Comparison of ENCODE assay signal across 9 mouse cellular contexts in the genomic region with DNA sequence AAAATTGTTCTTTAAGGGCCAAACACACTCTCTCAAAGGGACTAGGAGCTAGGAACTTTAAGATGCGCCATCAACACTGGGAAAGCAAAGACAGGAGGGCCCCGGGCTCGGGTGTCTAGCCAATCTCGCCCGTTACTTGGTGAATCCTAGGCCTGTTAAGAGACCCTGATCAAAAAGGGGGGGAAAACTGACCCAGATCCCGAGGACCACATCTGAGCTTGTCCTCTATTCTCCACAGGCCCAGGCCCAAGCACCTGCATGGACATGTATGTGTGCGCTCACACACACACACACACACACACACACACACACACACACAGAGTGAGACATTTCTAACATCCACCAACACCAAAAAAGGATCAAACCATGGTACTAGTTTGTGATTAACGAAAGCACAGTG. TPM values are rescaled to one million over a fixed set of nuclear protein-coding genes. Genes with fewer than 3 reads are reported as not detected.
DNase-seq lines count a peak whose midpoint lies in the region; ATAC-seq and TF ChIP-seq lines count a peak whose summit lies in the region.
"Had no signal": no experiment of that assay in that cellular context is flagged by ENCODE, and none has a peak within 500 bp of the region (broad histone marks: within the 10 kb centered on the region; RNA-seq: fewer than 3 reads in every experiment).

No protein-coding gene starts in this region.

- H3K4me1 ChIP-seq in heart, embryonic 15.5 days (replicated peaks): peaks cover 18% of the 10 kb centered on the region
- peaks cover 44% of the 10 kb centered on the region for H3K4me1 ChIP-seq in E14TG2a.4 (replicated peaks; ENCODE audit: low read depth, low read length)
- H3K4me1 ChIP-seq in forebrain, embryonic 14.5 days (ENCODE audit: control insufficient read depth, insufficient read depth, low read length): peaks cover 14% of the 10 kb centered on the region; the same call in 1 of the 2 replicates
- H3K4me1 ChIP-seq in liver, embryonic 12.5 days: peaks cover 53% of the 10 kb centered on the region

- no peak for DNase-seq in heart, adult 18-20 months
- DNase-seq in forebrain, embryonic 14.5 days (ENCODE audit: low spot score): no peak
- DNase-seq in adrenal gland, postnatal 4 days (ENCODE audit: low spot score in 2 of 2): no peak
- no peak for DNase-seq in layer of hippocampus, postnatal 36 days
- no peak for DNase-seq in thymus, postnatal 4 days
- DNase-seq: thymus, adult 18-20 months had no signal

- no peak for ATAC-seq in heart, embryonic 15.5 days (replicated peaks; ENCODE audit: insufficient number of reproducible peaks, insufficient read depth, low FRiP score, low read depth)
- ATAC-seq in forebrain, embryonic 14.5 days: no peak
- ATAC-seq in liver, embryonic 12.5 days: no peak

- no peak overlapping the region for H3K27ac ChIP-seq in heart, embryonic 15.5 days
- no peak overlapping the region for H3K27ac ChIP-seq in forebrain, embryonic 14.5 days (ENCODE audit: low read depth, low read length)
- H3K27ac ChIP-seq in liver, embryonic 12.5 days: peak overlapping the region; percentile 67

- H3K36me3 ChIP-seq in heart, embryonic 15.5 days: peaks cover 19% of the 10 kb centered on the region
- H3K36me3 ChIP-seq in E14TG2a.4 (ENCODE audit: insufficient read depth, low read length): peaks cover 43% of the 10 kb centered on the region
- peaks cover 11% of the 10 kb centered on the region; the same call in 1 of the 2 replicates for H3K36me3 ChIP-seq in forebrain, embryonic 14.5 days (ENCODE audit: control insufficient read depth, insufficient read depth, low read length)
- peaks cover 60% of the 10 kb centered on the region for H3K36me3 ChIP-seq in liver, embryonic 12.5 days

- peak overlapping the region; percentile 14 for H3K4me3 ChIP-seq in heart, embryonic 15.5 days
- peak overlapping the region; percentile 11; the same call in 1 of the 2 replicates for H3K4me3 ChIP-seq in E14TG2a.4 (replicated peaks; ENCODE audit: low read length)
- peak overlapping the region; percentile 82 for H3K4me3 ChIP-seq in forebrain, embryonic 14.5 days (ENCODE audit: low read depth, low read length)
- H3K4me3 ChIP-seq in liver, embryonic 12.5 days: peak overlapping the region; percentile 78

- H3K9me3 ChIP-seq in heart, embryonic 15.5 days (replicated peaks): no peaks in the 10 kb centered on the region
- H3K9me3 ChIP-seq in E14TG2a.4 (ENCODE audit: low read length): no peaks in the 10 kb centered on the region
- H3K9me3 ChIP-seq in forebrain, embryonic 14.5 days (replicated peaks; ENCODE audit: control insufficient read depth, low read length): no peaks in the 10 kb centered on the region
- no peaks in the 10 kb centered on the region for H3K9me3 ChIP-seq in liver, embryonic 12.5 days (replicated peaks)

- no peak for TF ChIP-seq CTCF in E14TG2a.4 (conservative IDR thresholded peaks at IDR 0.05; ENCODE audit: low read length)

- H3K4me2 ChIP-seq in heart, embryonic 15.5 days: peak overlapping the region; percentile 83
- H3K4me2 ChIP-seq in forebrain, embryonic 14.5 days (ENCODE audit: low read length): peak overlapping the region; percentile 78
- H3K4me2 ChIP-seq in liver, embryonic 12.5 days: peak overlapping the region; percentile 85

- WGBS in heart, embryonic 15.5 days: 75% methylated on average over 8 of the region's 8 CpGs
- WGBS in forebrain, embryonic 14.5 days: 65% methylated on average over 8 of the region's 8 CpGs
- WGBS in liver, embryonic 12.5 days (ENCODE audit: insufficient replicate concordance): 78% methylated on average over 8 of the region's 8 CpGs

- no peak overlapping the region for H3K9ac ChIP-seq in heart, embryonic 15.5 days
- no peak overlapping the region; the same call in 1 of the 2 replicates for H3K9ac ChIP-seq in forebrain, embryonic 14.5 days (ENCODE audit: low read length)
- H3K9ac ChIP-seq in liver, embryonic 12.5 days: peak overlapping the region; percentile 98

- H3K27me3 ChIP-seq in heart, embryonic 15.5 days: no peaks in the 10 kb centered on the region
- H3K27me3 ChIP-seq in E14TG2a.4 (ENCODE audit: insufficient read depth, low read length): no peaks in the 10 kb centered on the region
- H3K27me3 ChIP-seq in forebrain, embryonic 14.5 days (replicated peaks; ENCODE audit: control insufficient read depth, insufficient read depth, low read length): no peaks in the 10 kb centered on the region
- H3K27me3 ChIP-seq in liver, embryonic 12.5 days (replicated peaks): no peaks in the 10 kb centered on the region

RNA-seq across cellular contexts. Expression of a gene that starts 2.8 kb away (rescaled TPM):
- 20.2 and 27.1 TPM in 2 replicates for polyA plus RNA-seq in heart, embryonic 15.5 days (2015; fragmentation: Nextera tagmentation; extraction: Ambion mirVana)
- total RNA-seq in heart, adult 18-20 months (2021): 1 to 10 TPM; 1.4 to 1.8 TPM
- 22.9 and 28.8 TPM in 2 replicates for polyA plus RNA-seq in forebrain, embryonic 14.5 days (2014; fragmentation: Nextera tagmentation; extraction: Ambion mirVana)
- 108 and 118 TPM in 2 replicates for polyA plus RNA-seq in liver, embryonic 12.5 days (2016; fragmentation: Nextera tagmentation; extraction: Ambion mirVana)
- total RNA-seq in adrenal gland, postnatal 4 days (2021): 10 to 100 TPM; 68.1 to 95.6 TPM
- total RNA-seq in layer of hippocampus, postnatal 36 days (2021): 1 to 10 TPM; 1.4 to 1.7 TPM

Comparison
In these comparisons a context has a peak if more than half of its experiments do, and no peak if none do; other contexts are left out.
1. H3K4me3 ChIP-seq: peak in every context shown above with its lines; median percentile 82 in forebrain, embryonic 14.5 days; 78 in liver, embryonic 12.5 days; 14 in heart, embryonic 15.5 days; 11 in E14TG2a.4.
2. RNA of a gene that starts 2.8 kb away (total RNA-seq): 68.1 to 95.6 TPM in adrenal gland, postnatal 4 days; 1.4 to 1.8 TPM in heart, adult 18-20 months and 1.4 to 1.7 TPM in layer of hippocampus, postnatal 36 days; every median in the first group is over 10 times any median in the second.
3. Peak in every context shown above with its lines, with median percentiles within 50 percentile points of each other: H3K4me2 ChIP-seq.